Mouse (Mus musculus) kidney, embryonic 16.5 days (tissue): Measurements from ENCODE around the gene Irf2. TPM values are rescaled to one million over a fixed set of nuclear protein-coding genes. Genes with fewer than 3 reads are reported as not detected.

Experiments
- ATAC-seq: fragments of 200-750 bp; cut with Nextera tagmentation; 2 replicates; pipeline ENCODE4 v1.8.0; 2017; ENCODE audit warnings: moderate TSS enrichment; ENCODE audit not compliant: low FRiP score, low TSS enrichment
- H3K27ac ChIP-seq: fragments of 300-500 bp; sonication (generic); 2 replicates; pipeline ENCODE4 v1.5.1; 2014; ENCODE audit warnings: low read length
- H3K27me3 ChIP-seq: fragments of 300-500 bp; sonication (generic); 2 replicates; pipeline ENCODE4 v1.6.1; 2014; ENCODE audit warnings: low read length, control low read depth, mixed read lengths; ENCODE audit not compliant: insufficient read depth
- H3K36me3 ChIP-seq: fragments of 300-500 bp; sonication (generic); 2 replicates; pipeline ENCODE4 v1.6.1; 2014; ENCODE audit warnings: low read length, control low read depth, mixed read lengths; ENCODE audit not compliant: insufficient read depth
- H3K4me1 ChIP-seq: fragments of 300-500 bp; sonication (generic); 2 replicates; pipeline ENCODE4 v1.6.1; 2014; ENCODE audit warnings: low read length, control low read depth, mixed read lengths; ENCODE audit not compliant: insufficient read depth
- H3K4me2 ChIP-seq: fragments of 300-500 bp; sonication (generic); replicated peaks from 2 replicates; pipeline ENCODE4 v1.6.1; 2014; ENCODE audit warnings: low read depth, low read length
- H3K4me3 ChIP-seq: fragments of 300-500 bp; sonication (generic); 2 replicates; pipeline ENCODE4 v1.5.1; 2014; ENCODE audit warnings: mild to moderate bottlenecking, low read length
- H3K9ac ChIP-seq: fragments of 300-500 bp; sonication (generic); replicated peaks from 2 replicates; pipeline ENCODE4 v1.6.1; 2014; ENCODE audit warnings: low read length
- H3K9me3 ChIP-seq: fragments of 300-500 bp; sonication (generic); 2 replicates; pipeline ENCODE4 v1.6.1; 2016; ENCODE audit warnings: low read length, control low read depth
- WGBS: fragments of 180-500 bp; shearing (Covaris S2); extraction: QIAGEN DNeasy Blood & Tissue Kit; methylation state at CpG from one replicate; pipeline ENCODE4 v1.1.7; 2014; 5-methylcytosine and 5-hydroxymethylcytosine counted together
- polyA plus RNA-seq: library from polyadenylated mRNA; unstranded; fragments of >200 nt; fragmentation: Nextera tagmentation; extraction: Ambion mirVana; gene quantifications from 2 replicates; pipeline ENCODE4 v1.2.1, GENCODE M21; 2015

The Irf2 gene
- polyA plus RNA-seq, 1 experiment from 2014 or later = 19.2 TPM

- no peak for ATAC-seq
- WGBS = 90% methylated on average over 8 of the region's 8 CpGs
- Histone ChIP-seq H3K27me3 (no peaks in the 10 kb centered on the region), H3K4me2 (no peak overlapping the region), H3K4me1 (no peaks in the 10 kb centered on the region), H3K9me3 (no peaks in the 10 kb centered on the region), H3K9ac (no peak overlapping the region), H3K36me3 (no peaks in the 10 kb centered on the region), H3K27ac (no peak overlapping the region), H3K4me3 (no peak overlapping the region)
Observed at GRCm38 (mm10) chr8:46710289-46710688, 29.2 kb upstream of the Irf2 start.

- Histone ChIP-seq H3K9me3 (no peaks in the 10 kb centered on the region), H3K9ac (no peak overlapping the region)
- no peak for ATAC-seq
Observed at GRCm38 (mm10) chr8:46711496-46711895, 28.0 kb upstream of the Irf2 start.

DNA sequence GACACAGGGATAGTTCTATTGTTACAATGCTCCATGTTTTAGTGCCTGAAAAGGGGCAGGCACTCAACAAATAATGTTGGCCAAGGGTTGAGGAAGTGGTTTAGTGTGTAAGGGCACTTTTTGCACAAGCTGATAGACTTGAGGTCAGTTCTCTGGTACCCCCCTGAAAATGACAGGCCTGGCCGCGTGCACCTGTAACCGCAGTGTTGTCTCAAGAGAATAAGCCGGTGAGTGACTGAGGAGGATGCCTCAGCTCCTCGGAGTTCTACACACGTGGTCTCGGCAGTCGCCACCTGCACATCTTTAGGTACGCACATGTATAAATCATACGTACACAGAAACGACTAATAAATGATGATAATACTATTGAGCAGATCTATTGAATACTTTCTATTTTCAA lies 26.4 kb upstream of the Irf2 start:
- no peak overlapping the region for H3K4me3 ChIP-seq
- peaks cover 11% of the 10 kb centered on the region; the same call in 1 of the 2 replicates for H3K4me1 ChIP-seq
- WGBS = 93% methylated on average over 11 of the region's 11 CpGs
- no peaks in the 10 kb centered on the region for H3K36me3 ChIP-seq
- H3K9me3 ChIP-seq = no peaks in the 10 kb centered on the region
- no peak for ATAC-seq
- H3K27ac ChIP-seq = no peak overlapping the region
- H3K27me3 ChIP-seq = no peaks in the 10 kb centered on the region
- no peak overlapping the region for H3K9ac ChIP-seq
- no peak overlapping the region for H3K4me2 ChIP-seq

More at GRCm38 (mm10) chr8:46711496-46711895, 28.0 kb upstream of the Irf2 start:
- no peak overlapping the region for H3K27ac ChIP-seq
- H3K36me3 ChIP-seq = no peaks in the 10 kb centered on the region
- peaks cover 7% of the 10 kb centered on the region; the same call in 1 of the 2 replicates for H3K4me1 ChIP-seq
- 38% methylated on average over 2 of the region's 2 CpGs for WGBS
- no peak overlapping the region for H3K4me2 ChIP-seq
- no peaks in the 10 kb centered on the region for H3K27me3 ChIP-seq
- no peak overlapping the region for H3K4me3 ChIP-seq

DNA sequence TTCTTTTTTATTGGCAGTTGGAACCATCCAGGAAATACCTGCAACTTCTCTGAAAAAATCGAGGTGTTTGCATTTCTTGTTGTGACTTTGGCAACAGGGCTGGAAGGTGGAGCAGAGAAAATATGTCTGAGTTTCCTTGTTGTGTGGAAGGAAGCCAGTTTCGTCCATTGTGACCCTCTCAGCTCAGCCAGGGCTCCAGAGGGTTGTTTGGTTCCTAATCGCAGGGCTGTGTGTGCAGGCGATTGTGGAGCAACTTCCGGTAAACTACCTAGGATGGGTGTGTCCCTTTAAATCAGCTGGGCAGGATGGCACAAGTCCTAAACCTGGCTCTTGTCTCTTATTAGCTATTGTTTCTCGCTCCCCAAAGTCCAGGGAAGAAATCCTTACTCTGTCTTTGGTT lies 25.7 kb upstream of the Irf2 start:
- H3K4me2 ChIP-seq = no peak overlapping the region
- H3K4me3 ChIP-seq = no peak overlapping the region
- WGBS = 55% methylated on average over 6 of the region's 6 CpGs
- H3K27me3 ChIP-seq = no peaks in the 10 kb centered on the region
- ATAC-seq = no peak
- H3K9me3 ChIP-seq = no peaks in the 10 kb centered on the region
- no peaks in the 10 kb centered on the region for H3K36me3 ChIP-seq
- no peak overlapping the region for H3K9ac ChIP-seq
- H3K27ac ChIP-seq = no peak overlapping the region
- peaks cover 11% of the 10 kb centered on the region; the same call in 1 of the 2 replicates for H3K4me1 ChIP-seq

- no peaks in the 10 kb centered on the region for H3K27me3 ChIP-seq
- H3K36me3 ChIP-seq = no peaks in the 10 kb centered on the region
- no peak overlapping the region for H3K4me2 ChIP-seq
- H3K4me1 ChIP-seq = peaks cover 11% of the 10 kb centered on the region; the same call in 1 of the 2 replicates
- H3K4me3 ChIP-seq = no peak overlapping the region
- no peak overlapping the region for H3K9ac ChIP-seq
- no peaks in the 10 kb centered on the region for H3K9me3 ChIP-seq
- H3K27ac ChIP-seq = no peak overlapping the region
- WGBS = 64% methylated on average over 3 of the region's 3 CpGs
- no peak for ATAC-seq
Observed at GRCm38 (mm10) chr8:46714400-46714799, 25.1 kb upstream of the Irf2 start.

GRCm38 (mm10) chr8:46716477-46716876 lies 23.1 kb upstream of the Irf2 start:
- H3K4me3 ChIP-seq = no peak overlapping the region
- H3K27ac ChIP-seq = no peak overlapping the region
- H3K9ac ChIP-seq = no peak overlapping the region
- ATAC-seq = no peak
- H3K4me1 ChIP-seq = peaks cover 11% of the 10 kb centered on the region; the same call in 1 of the 2 replicates
- 34% methylated on average over 11 of the region's 11 CpGs for WGBS
- H3K9me3 ChIP-seq = no peaks in the 10 kb centered on the region
- H3K27me3 ChIP-seq = no peaks in the 10 kb centered on the region
- no peaks in the 10 kb centered on the region for H3K36me3 ChIP-seq
- H3K4me2 ChIP-seq = 0 out of 2 replicates have a peak overlapping the region, but pooled peaks have one; percentile 25

GRCm38 (mm10) chr8:46717170-46717569 lies 22.4 kb upstream of the Irf2 start:
- H3K4me1 ChIP-seq = peaks cover 11% of the 10 kb centered on the region; the same call in 1 of the 2 replicates
- no peaks in the 10 kb centered on the region for H3K36me3 ChIP-seq
- H3K4me2 ChIP-seq = no peak overlapping the region
- H3K27me3 ChIP-seq = no peaks in the 10 kb centered on the region
- H3K4me3 ChIP-seq = no peak overlapping the region
- H3K9me3 ChIP-seq = no peaks in the 10 kb centered on the region
- ATAC-seq = no peak
- 66% methylated on average over 6 of the region's 6 CpGs for WGBS
- H3K9ac ChIP-seq = no peak overlapping the region
- H3K27ac ChIP-seq = no peak overlapping the region

DNA sequence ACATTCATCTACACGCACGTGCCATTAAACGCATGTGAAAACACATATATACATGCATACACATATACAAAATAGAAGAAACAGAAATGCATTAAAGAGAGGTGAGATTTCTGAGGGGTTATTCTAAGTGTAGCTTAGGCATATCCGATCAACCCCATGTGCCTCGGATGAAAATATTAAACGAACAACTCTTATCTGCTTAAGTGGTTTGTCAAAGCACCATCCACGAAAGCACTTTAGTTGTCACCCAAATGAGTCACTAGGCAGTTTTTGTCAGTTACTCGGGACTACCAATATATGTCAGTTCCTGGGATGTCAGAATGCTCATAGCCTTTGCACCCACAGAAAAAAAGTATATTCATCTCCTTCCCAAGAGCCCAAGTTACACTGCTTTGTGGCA lies 21.2 kb upstream of the Irf2 start:
- no peaks in the 10 kb centered on the region for H3K36me3 ChIP-seq
- no peak for ATAC-seq
- H3K9me3 ChIP-seq = no peaks in the 10 kb centered on the region
- peaks cover 11% of the 10 kb centered on the region; the same call in 1 of the 2 replicates for H3K4me1 ChIP-seq
- no peak overlapping the region for H3K27ac ChIP-seq
- H3K4me3 ChIP-seq = no peak overlapping the region
- H3K27me3 ChIP-seq = no peaks in the 10 kb centered on the region
- no peak overlapping the region for H3K4me2 ChIP-seq
- no peak overlapping the region for H3K9ac ChIP-seq
- 89% methylated on average over 8 of the region's 8 CpGs for WGBS

DNA sequence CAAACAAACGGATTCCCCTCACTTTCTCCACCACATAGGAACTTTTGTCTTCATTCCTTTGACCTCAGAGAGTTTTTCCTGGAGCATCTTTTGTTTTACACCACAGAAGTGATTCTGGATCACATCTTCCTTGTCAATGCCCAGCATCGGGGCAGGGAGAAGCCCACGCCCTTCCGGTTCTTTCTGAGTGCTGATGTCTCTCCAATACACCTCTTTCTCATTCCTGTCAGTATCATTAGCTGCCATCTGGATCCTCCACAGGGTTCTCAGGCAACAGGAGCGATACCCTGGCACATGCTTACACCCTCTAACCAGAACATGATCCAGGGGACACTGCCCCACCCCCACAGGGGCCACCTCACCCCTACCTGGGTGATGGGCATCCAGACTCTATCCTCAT lies 20.8 kb upstream of the Irf2 start:
- Histone ChIP-seq H3K27ac (no peak overlapping the region), H3K9ac (no peak overlapping the region), H3K9me3 (no peaks in the 10 kb centered on the region), H3K4me2 (no peak overlapping the region), H3K27me3 (no peaks in the 10 kb centered on the region), H3K36me3 (no peaks in the 10 kb centered on the region), H3K4me1 (peaks cover 11% of the 10 kb centered on the region; the same call in 1 of the 2 replicates), H3K4me3 (no peak overlapping the region)
- no peak for ATAC-seq
- WGBS = 88% methylated on average over 5 of the region's 5 CpGs

- 45% methylated on average over 4 of the region's 4 CpGs for WGBS
- no peak for ATAC-seq
- no peaks in the 10 kb centered on the region for H3K36me3 ChIP-seq
Observed at GRCm38 (mm10) chr8:46720656-46721055, 18.9 kb upstream of the Irf2 start.

More at GRCm38 (mm10) chr8:46720656-46721055, 18.9 kb upstream of the Irf2 start:
- H3K4me3 ChIP-seq = no peak overlapping the region
- no peak overlapping the region for H3K9ac ChIP-seq
- no peaks in the 10 kb centered on the region for H3K27me3 ChIP-seq
- no peak overlapping the region for H3K27ac ChIP-seq
- H3K4me2 ChIP-seq = no peak overlapping the region
- H3K4me1 ChIP-seq = peaks cover 11% of the 10 kb centered on the region; the same call in 1 of the 2 replicates
- H3K9me3 ChIP-seq = no peaks in the 10 kb centered on the region
